Mouse (Mus musculus): ENCODE measurements at regions not wholly inside any gene's neighbourhood (a gene's known extent, or its start where the extent isn't known, plus 50 kb on each side); places are given as distances from the start of the nearest gene placed in this dataset.

DNA sequence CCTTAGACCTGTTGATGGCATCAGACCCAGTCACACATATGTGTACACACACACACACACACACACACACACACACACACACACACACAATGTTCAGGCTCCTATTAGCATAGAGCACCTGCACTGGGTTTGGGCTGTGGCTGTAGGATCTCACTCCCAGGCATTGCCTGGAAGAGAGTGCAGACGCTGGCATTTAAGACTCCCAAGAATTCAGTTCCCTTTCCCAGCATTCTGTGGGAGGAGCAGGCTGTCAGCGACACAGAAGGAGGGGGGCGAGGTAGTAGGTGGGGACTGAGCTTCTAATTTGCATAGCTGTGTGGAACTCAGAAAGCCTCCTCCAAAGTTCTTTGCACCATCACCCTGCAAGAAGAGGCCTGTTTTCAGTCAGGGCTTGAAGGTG lies 374.2 kb upstream of the Fam49b start:
- no peak for DNase-seq (ENCODE audit: low spot score in 2 of 2)

DNA sequence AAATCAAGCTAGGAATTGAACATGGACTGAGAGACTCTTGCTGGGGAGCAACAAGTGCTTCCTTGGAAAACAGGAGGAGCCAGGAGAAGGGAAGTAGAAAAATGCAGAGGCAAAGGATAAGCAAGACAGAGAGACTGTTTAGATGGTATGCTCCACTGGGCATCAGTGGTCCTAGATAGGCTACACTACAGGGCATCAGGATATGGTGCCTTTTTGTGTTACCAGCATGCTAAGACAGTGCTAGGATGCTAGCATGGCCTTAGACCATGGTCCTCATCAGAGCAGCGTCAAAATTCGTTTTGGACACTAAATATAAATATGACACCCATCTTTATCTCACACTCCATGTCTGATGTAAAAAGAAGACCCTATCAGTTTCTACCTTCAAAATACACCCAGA lies 374.6 kb upstream of the Fam49b start:
- DNase-seq (ENCODE audit: low spot score in 2 of 2): no peak

DNA sequence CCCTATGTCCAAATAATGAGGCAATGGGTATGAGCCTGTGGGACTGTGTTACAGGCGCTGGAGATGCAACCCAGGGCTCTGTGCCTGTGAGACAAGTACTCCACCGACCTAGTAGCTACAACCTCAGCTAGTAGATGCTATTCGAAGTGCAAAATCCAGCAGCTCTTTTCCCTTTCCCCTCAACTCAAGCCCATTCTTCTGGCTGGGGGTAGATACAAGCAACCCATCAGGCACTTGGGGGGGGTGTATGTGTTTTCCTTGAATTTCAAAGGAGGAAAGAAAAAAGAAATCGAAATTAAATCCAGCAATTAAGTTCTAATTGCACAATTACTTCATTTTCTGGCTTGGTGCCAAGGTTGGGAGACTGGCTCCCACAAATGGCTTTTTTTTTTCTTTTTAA lies 372.4 kb upstream of the Gm21798 start:
- no peak for DNase-seq (ENCODE audit: low spot score in 2 of 2)

DNA sequence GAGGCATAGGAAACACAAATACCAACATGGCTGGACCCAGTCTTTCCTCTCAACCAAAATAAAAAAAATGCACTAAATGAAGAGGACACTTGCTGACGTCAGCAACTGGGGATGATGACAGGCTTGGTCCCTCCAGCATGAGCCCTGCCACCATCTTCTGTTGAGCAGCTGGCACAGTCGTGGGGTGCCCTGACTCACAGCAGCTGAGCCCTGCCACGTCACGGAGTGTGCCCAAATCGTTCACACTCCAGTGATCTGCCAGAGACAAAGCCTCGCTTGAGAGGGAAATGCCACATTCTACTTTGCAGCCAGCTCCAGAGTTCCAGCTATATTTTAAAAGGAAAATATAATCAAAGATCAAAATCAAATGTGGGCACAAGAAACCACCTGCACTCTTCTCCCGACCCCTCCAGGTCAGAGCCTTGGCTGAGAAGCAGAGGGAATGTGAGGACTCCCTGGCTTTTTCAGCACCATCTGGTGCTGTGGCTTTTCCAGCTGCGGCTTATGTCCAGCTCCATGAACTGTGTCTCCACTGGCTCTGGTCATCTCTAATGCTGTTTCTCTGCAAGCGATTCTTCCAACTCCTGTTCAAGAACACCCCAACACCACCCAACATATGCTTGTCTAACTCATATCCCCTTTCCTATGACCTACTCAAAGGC lies 371.0 kb upstream of the Gm21798 start:
- DNase-seq (ENCODE audit: low spot score in 2 of 2): no peak

DNA sequence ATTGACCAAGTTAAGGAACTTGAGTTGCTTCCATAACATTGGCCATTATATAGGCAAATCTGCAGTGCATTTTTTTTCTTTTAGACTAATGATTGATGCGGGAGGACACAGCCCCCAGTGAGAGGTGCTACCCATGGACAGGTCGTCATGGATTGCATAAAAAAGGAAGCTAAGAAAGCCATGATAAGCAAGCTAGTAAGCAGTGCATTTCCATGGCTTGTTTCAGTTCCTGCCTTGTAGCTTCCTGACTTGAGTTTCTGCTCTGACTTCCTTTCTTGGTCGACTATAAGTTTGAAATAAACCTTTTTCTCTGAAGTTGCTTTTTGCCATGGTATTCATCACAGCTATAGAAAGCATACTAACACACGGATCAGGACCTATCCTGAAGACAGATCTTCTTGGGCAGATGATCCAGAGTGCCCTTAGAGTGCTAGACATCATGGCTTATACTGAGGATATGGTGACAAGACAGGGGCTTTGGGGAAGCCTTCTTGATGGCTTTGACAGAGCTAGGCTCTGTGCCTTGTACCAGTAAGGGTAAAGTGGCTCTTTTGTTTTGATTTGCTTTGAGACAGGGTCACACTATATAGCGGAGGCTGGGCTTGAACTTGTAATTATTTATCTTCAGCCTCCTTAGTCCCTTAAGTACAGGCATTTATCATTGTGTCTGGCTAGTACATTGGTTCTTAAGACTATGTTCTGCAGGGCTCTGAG lies 370.1 kb upstream of the Gm21798 start:
- DNase-seq (ENCODE audit: low spot score in 2 of 2): no peak

DNA sequence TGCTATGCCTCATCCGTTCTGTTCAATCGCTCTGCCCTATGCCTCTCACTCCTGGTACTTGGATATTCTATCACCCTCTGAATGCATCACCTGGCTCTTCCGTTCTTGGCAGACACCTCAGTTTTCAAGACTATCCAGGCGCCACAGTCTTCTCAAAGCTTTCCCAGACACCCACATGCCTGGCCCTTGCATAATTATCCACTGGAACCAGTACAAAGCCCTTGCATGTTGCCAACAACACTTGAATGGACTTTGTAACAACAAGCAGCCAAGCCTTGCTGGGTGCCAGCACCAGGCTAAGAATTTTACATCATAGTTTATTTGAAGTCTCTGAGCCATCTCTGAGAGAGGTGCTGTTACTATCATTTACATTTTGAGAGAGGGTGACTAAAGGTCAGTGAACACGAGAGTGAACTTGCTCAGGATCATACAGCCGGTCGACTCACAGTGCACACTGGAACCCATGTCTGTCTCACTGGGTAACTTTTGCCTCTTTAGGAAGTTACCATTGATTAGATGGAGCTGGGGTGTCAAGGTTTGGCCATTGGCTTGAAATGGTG lies 368.8 kb upstream of the Gm21798 start:
- no peak for DNase-seq (ENCODE audit: low spot score in 2 of 2)

DNA sequence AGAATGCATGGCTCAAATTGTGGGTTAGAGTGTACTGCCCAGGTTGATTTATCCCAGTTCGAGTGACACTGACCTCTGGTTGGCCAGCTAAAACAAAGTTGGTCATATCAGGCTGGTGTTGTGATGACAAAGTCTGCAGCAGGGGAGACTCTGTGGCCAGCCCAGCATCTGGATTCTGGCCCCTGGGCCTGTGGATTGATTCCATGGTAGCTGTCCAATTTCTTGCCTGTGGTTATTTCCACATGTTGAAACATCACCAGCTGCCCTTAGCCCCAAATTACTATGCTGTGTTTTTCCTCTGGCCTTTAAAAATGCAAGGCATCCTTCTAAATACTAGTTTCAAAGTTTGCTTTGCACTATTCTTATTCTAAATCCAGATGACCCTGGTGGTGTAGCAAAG lies 346.8 kb upstream of the Gm21798 start:
- no peak for DNase-seq (ENCODE audit: low spot score in 2 of 2)

DNA sequence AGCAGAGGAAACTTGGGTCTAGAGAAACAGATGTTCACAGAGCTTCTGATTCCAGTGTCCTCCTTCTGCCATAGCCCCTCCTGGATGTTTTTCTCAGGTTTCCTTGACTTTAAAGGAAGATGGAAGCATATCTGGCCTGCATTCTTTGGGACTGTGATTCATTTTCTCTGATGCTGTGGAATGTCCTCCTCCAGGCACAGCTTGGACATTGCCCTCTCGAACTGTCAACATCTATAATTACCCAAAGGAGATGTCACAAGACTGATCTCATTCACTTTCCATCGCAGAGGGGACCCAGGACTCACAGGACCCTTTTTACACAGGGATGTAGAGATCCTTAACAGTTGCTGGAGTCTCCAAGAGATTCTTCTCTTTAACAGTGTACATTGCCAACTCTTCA lies 345.9 kb upstream of the Gm21798 start:
- DNase-seq (ENCODE audit: low spot score in 2 of 2): no peak

DNA sequence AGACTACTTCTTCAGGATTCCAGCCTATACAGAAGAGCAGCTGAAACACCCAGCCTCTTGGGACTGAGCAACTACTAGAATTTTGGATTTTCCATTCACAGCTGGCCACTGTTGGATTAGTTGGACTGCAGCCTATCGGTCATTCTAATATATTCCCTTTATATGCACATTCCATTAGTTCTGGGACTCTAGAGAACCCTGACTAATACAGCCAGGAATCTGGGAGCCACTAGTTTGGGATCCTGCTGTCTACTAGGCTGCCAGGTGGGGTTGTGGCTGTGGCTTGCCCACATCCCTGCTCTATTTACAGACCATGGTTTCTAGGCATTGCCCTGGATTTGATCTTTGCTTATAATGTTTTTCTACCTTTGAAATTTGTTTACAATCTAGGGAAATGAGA lies 343.3 kb upstream of the Gm21798 start:
- DNase-seq (ENCODE audit: low spot score in 2 of 2): no peak

DNA sequence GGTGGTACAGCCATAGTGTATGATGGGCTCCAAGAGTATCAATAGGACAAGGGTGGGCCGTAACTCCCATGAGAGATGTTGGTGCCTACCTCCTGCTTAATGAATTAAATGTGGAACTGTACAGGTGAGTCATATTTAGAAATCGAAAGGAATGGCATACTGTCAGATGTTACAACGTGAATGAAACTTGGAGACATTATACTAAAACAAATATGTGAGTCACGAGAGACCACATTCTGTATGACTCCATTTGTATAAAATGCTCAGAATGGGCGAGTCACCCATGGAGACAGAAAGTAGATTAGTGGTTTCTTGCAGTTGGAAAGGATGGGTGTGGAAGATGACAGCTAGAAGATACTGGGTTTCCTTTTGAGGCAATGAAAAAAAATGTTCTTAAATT lies 340.4 kb upstream of the Gm21798 start:
- no peak for DNase-seq (ENCODE audit: low spot score in 2 of 2)

DNA sequence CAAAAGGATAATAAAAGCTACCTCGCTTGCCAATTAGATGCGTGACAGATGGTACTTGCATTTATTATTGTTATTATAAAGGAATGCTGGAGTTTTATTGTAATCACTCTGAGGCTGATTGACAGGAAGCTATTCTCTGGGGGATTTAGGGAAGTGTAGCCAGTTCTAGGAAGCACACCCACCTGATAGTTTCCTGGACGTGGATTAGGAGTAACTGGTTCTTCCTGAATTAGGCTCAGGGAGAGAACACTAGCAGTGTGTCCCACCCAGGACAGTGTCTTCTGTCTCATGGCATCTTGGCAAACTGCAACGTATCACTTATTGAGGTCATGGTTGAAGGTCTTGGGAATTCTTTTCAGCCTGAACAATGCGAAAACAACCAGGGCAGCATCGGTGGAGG lies 336.9 kb upstream of the Gm21798 start:
- DNase-seq (ENCODE audit: low spot score in 2 of 2): no peak

DNA sequence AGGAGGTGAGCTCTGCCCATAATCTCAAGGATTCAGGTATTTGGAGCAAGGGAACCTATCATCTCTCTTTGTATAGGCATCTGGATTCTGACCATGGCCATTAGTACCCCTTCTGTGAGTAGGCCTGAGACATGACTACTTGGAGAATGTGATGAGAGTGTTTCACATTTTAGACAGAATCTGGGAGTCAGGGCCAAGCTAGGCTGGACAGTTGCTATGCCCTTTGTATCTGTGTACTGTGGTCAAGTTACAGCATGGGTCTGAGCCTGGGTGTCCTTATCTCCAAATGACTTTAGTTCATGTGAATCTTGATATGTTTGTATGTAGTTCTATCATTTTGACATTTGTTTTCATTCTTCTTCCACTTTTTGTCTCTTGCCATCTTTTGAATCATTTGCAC lies 336.3 kb upstream of the Gm21798 start:
- no peak for DNase-seq (ENCODE audit: low spot score in 2 of 2)

DNA sequence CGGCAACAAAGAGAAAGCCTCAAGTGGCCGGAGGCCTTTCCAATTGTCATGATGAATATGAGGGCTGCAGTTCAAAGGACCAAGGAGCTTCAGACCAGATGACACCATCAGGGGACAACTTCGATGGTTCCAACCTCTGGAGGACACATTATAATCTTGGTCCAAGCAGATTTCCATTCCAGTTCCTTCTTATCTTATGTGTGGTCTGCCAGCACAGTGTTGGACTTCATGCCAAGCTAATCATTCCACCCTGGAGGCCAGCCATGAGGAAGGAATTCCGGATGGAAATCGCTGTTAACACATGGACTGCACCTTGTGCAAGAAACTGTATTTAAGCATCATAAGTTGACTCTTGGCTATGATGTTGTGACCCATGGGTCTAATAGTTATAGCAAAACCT lies 334.5 kb upstream of the Gm21798 start:
- DNase-seq (ENCODE audit: low spot score in 2 of 2): no peak

DNA sequence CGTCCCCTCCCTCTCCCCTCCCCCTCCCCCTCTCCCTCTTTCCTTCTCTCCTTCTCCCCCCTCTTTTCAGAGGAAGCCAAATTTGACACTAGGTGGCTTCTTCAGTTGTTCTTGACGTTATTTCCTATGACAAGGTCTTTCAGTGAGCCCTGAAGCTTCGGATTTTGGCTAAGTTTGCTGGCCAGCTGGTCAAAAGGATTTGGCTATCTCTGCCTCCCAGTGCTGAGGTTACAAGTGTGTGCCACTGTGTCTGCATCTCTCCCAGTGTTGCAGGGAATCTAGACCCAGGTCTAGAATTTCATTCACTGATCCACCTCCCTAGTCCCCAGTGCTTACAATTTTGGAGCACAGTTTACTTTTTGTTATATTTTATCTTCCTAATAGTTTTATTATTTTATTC lies 329.7 kb upstream of the Gm21798 start:
- DNase-seq (ENCODE audit: low spot score in 2 of 2): no peak

DNA sequence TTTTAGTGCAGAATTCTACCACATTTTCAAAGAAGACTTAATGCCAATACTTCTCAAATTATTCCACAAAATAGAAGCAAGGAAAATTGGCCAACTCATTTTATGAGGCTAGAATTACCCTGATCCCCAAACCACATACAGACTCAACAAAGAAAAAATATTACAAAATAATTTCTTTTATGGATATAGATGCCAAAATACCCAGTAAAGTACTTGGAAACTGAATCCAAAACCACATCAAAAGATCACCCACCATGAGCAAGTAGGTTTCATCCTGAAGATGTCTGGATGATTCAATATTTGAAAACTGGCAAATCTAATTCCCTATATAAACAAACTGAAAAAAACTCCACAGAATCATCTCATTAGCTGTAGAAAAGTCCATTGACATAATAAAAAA lies 316.7 kb upstream of the Gm21798 start:
- no peak for DNase-seq (ENCODE audit: low spot score in 2 of 2)

DNA sequence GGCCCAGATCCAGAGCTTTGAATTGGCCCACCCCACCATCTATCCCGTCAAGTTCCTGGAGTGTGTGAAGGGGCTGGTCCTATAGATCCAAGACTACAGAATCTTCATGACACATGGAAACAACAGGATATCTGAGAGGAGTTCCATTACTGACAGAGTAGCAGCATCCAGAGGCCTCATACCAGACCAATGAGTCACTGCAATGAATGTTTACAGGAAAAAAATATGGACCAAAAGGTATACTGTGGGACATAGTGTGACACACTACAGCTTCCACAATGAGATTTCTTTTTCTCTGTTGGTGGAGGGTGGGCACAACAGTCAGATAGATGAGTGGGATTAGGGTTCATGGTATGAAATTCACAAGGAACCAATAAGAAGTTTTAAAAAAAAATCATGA lies 316.0 kb upstream of the Gm21798 start:
- DNase-seq (ENCODE audit: low spot score in 2 of 2): no peak

DNA sequence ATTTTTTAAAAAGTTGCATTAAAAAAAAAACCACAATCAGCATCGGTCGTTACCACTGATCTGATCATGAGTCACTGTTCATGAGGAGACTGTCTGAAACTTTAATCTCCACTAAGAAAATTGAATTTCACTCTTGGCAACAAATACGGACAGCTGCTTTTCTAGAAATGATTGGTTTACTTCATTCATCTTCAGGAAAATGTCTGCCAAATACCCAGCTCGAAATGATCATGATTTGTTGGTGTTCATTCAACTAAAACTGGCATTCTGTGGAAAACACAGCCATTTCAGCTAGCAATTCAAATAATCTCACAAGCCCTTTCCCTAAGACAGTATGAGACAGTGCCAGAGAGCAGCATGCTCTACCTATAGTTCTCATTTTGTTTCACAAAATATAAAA lies 312.7 kb upstream of the Gm21798 start:
- no peak for DNase-seq (ENCODE audit: low spot score in 2 of 2)

DNA sequence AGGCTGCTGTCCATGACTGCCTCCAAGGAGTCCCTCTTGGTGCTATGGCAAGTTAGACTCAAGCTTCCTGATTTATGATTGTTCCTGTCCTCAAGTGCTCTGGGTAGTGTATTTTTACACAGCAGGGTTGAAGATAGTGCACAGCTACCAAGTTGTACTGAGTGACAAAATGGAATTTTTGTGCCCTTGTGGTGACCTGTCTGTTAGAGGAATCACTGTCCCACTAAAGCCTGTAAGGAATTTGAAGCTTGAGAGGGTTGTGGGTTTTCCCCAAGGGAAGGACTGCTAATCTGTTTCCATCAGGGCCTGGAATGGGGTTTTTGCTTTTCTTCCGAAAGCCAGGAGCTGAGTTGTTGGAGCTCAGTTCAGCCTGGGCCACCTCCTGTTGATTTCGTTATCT lies 306.8 kb upstream of the Gm21798 start:
- no peak for DNase-seq (ENCODE audit: low spot score in 2 of 2)

DNA sequence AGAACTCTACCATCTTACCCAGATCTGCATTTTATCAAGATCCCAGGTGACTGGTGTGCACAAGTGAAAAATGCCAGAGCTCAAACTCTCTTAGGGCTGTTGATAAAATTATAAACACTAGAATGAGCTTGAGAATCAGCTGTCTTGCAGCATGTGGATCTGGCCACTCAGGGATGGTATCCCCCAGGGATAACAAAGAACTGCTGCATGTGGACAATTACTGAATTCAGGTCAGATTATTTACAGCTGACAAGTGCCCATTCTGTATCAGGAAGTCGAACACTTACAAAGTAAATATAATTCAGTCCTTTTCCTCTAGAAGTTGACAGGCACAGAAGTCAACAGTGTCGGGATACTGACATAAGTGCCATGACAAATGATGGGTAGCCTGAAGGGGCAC lies 306.3 kb upstream of the Gm21798 start:
- DNase-seq (ENCODE audit: low spot score in 2 of 2): no peak

DNA sequence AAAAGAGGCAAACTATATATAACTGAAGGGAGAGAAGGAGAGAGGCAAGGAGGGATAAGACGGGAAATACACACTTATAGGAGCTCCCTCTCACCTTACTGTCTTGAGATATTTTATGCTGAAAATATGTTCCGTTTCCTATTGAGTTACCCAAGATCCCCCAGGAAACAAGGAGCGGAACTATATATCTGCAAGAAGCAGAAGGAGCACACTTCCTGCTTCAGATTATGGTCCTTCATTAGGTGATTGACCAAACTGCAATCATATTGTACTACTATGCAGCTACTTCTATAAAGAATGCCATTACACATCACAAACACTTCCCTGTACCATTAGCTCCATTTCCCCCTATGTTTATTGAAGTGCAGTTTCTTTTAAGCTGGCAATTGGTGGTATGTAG lies 304.9 kb upstream of the Gm21798 start:
- no peak for DNase-seq (ENCODE audit: low spot score in 2 of 2)

DNA sequence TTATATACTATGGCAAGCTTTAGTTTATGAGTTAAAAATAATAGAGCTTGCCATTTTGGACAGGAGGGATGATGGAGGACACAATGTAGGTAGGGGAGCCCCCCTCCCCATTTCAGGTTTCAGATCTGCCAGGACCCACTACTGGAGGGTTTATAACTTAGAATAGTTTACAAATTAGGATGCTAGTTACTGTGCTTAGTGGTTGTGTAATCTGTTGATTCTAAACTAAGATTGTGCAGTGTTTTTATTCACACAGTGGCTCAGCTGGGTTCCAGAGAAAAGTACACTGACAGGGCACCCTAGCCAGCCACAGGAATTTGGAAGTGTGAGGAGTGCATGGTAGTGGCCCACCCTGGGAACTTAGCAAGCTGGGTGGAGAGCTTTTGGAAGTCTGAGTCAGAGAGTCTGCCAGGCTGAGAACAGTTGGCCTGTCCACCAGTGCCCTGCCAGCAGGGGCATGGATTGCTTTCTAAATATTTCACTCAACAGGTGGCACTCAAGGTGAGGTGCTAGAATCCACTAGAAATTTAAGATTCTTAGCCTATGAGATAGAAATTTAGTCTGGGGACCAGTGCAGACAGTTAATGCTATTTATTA lies 303.9 kb upstream of the Gm21798 start:
- DNase-seq (ENCODE audit: low spot score in 2 of 2): no peak

DNA sequence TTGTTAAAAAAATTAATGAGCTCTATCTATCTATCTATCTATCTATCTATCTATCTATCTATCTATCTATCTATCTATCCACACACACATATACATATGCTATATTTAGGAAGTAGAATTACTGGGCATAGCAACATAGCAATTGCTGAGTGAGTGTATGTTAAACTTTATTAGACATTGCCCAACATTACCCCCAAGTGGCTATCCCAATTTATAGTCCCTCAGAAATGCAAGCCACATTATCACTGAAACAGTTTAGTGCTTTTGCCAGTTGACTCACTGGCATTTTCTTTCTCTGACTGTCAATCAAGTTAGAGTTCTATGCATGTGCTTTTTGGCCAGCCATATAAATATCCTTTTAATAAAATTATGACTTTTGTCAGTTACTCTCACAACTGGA lies 302.3 kb upstream of the Gm21798 start:
- DNase-seq (ENCODE audit: low spot score in 2 of 2): no peak

DNA sequence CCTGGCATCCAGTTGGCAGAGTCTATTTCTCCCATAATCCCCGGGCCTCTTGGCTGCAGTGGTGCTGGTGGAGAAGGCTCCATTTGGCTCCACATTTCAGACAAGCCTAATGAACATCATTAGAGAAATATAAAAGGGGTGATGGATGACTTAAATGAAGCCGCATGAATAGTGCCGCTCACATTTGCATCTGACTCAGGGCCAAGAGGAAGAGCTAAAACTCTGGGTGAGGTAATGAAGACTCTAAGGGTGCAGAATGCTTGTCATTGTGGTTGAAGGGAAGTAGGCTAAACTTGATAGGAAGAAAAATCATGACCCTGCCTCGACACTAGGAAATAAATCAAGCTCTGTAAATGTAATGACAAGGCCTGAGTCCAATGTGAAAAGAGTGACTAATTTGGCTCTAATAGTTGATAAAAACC lies 298.3 kb upstream of the Gm21798 start:
- DNase-seq (ENCODE audit: low spot score in 2 of 2): no peak

All from urinary bladder, adult 18-20 months (tissue).